Mouse (Mus musculus): ENCODE measurements around the gene Pkn3. TPM values are rescaled to one million over a fixed set of nuclear protein-coding genes. Genes with fewer than 3 reads are reported as not detected.

Pkn3 gene
- polyA plus RNA-seq, 1 experiment: 0.09 TPM

GRCm38 (mm10) chr2:30108260-30108659, 30.8 kb downstream of the Pkn3 start:
- peaks cover 37% of the 10 kb centered on the region for H3K4me1 ChIP-seq (ENCODE audit: control insufficient read depth)
- H3K4me3 ChIP-seq (replicated peaks): no peak overlapping the region
- no peak for TF ChIP-seq GATA1 (IDR thresholded peaks at IDR 0.05; ENCODE audit: low read length)
- no peak for TF ChIP-seq TAL1 (IDR thresholded peaks at IDR 0.05; ENCODE audit: low read length)
- no peaks in the 10 kb centered on the region for H3K27me3 ChIP-seq (ENCODE audit: control insufficient read depth)
- no peaks in the 10 kb centered on the region for H3K9me3 ChIP-seq (ENCODE audit: control insufficient read depth, low read length)
- H3K36me3 ChIP-seq (ENCODE audit: control insufficient read depth): peaks cover 69% of the 10 kb centered on the region

- TF ChIP-seq TAL1 (IDR thresholded peaks at IDR 0.05; ENCODE audit: low read length): peak; percentile 22; the same call in 1 of the 3 replicates
- no peak for TF ChIP-seq GATA1 (IDR thresholded peaks at IDR 0.05; ENCODE audit: low read length)
- Histone ChIP-seq H3K4me1 (ENCODE audit: control insufficient read depth) (peaks cover 38% of the 10 kb centered on the region), H3K36me3 (ENCODE audit: control insufficient read depth) (peaks cover 58% of the 10 kb centered on the region), H3K4me3 (replicated peaks) (no peak overlapping the region), H3K9me3 (ENCODE audit: control insufficient read depth, low read length) (no peaks in the 10 kb centered on the region), H3K27me3 (ENCODE audit: control insufficient read depth) (no peaks in the 10 kb centered on the region)
These were observed 34.0 kb downstream of the Pkn3 start for GRCm38 (mm10) chr2:30111500-30111899.

DNA sequence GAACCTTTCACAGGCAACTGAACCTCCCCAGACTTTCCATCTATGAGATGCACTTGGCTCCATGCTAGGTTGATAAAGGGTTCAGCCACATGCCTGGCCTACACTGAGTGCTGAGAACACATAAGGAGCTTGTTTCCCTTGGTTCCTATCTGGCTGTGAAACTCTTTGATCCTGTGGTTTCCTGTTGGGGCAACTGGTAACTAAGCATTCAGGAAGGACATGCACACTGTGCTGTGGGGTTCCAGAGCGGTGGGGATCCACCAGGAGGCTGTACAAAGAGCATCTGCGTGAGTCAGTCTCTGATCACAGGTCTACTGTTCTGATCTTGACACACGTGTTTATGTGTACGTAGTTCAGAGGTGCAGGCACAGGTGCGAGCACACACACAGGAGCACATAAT, 35.1 kb downstream of the Pkn3 start:
- Histone ChIP-seq H3K36me3 (ENCODE audit: control insufficient read depth) (peaks cover 50% of the 10 kb centered on the region), H3K4me1 (ENCODE audit: control insufficient read depth) (peaks cover 39% of the 10 kb centered on the region), H3K4me3 (replicated peaks) (no peak overlapping the region), H3K9me3 (ENCODE audit: control insufficient read depth, low read length) (no peaks in the 10 kb centered on the region), H3K27me3 (ENCODE audit: control insufficient read depth) (no peaks in the 10 kb centered on the region)
- TF ChIP-seq GATA1 (IDR thresholded peaks at IDR 0.05; ENCODE audit: low read length) (no peak), TAL1 (IDR thresholded peaks at IDR 0.05; ENCODE audit: low read length) (no peak)

DNA sequence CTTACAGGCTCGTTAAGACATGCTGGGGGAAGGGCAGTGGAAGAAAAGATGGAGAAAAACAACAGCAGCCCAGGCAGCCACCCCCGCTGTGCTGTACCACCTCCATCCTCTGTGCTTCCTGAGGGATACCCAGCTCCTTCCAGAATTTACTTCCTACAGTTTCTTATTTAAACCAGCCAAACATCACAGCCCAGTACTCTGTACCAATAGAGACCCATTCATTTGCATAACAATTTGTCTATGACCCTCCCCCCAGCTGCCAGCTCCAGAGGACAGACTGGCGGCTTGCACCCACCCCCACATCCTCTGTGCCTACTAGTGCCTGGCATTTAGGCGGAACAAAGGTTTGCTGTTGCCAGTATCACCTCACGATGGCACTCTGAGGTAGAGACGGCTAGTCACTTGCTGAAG, 42.2 kb downstream of the Pkn3 start:
- Histone ChIP-seq H3K36me3 (ENCODE audit: control insufficient read depth) (peaks cover 18% of the 10 kb centered on the region), H3K9me3 (ENCODE audit: control insufficient read depth, low read length) (no peaks in the 10 kb centered on the region), H3K27me3 (ENCODE audit: control insufficient read depth) (no peaks in the 10 kb centered on the region), H3K4me3 (replicated peaks) (no peak overlapping the region), H3K4me1 (ENCODE audit: control insufficient read depth) (peaks cover 22% of the 10 kb centered on the region)
- no peak for TF ChIP-seq TAL1 (IDR thresholded peaks at IDR 0.05; ENCODE audit: low read length)

DNA sequence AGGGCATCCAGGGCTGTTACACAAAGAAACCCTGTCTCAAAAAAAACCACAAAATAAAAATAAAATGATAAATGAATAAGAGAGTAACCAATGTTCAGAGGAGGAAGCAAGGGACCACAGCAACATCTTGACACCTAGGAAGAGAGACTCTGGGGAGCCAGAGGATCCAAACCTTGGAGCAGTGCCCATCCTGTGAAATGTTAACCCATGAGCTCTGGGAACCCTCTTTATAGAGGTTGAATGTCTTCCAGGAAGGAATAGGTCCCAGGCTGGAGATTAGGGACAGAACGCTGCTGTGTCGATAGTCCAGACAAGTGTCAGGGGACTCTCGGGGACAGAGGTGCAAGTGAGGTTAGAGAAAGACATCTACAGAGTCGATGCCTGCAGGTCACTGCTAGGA, 42.8 kb downstream of the Pkn3 start:
- TF ChIP-seq GATA1 (IDR thresholded peaks at IDR 0.05; ENCODE audit: low read length) (no peak), TAL1 (IDR thresholded peaks at IDR 0.05; ENCODE audit: low read length) (no peak)
- Histone ChIP-seq H3K4me1 (ENCODE audit: control insufficient read depth) (peaks cover 28% of the 10 kb centered on the region), H3K4me3 (replicated peaks) (no peak overlapping the region), H3K36me3 (ENCODE audit: control insufficient read depth) (peaks cover 16% of the 10 kb centered on the region), H3K27me3 (ENCODE audit: control insufficient read depth) (no peaks in the 10 kb centered on the region), H3K9me3 (ENCODE audit: control insufficient read depth, low read length) (no peaks in the 10 kb centered on the region)

- H3K4me1 ChIP-seq (ENCODE audit: control insufficient read depth): peaks cover 29% of the 10 kb centered on the region
- H3K4me3 ChIP-seq (replicated peaks): no peak overlapping the region
- no peak for TF ChIP-seq TAL1 (IDR thresholded peaks at IDR 0.05; ENCODE audit: low read length)
- H3K9me3 ChIP-seq (ENCODE audit: control insufficient read depth, low read length): no peaks in the 10 kb centered on the region
- H3K27me3 ChIP-seq (ENCODE audit: control insufficient read depth): no peaks in the 10 kb centered on the region
- H3K36me3 ChIP-seq (ENCODE audit: control insufficient read depth): peaks cover 16% of the 10 kb centered on the region
These were observed 45.3 kb downstream of the Pkn3 start for GRCm38 (mm10) chr2:30122766-30123165.

DNA sequence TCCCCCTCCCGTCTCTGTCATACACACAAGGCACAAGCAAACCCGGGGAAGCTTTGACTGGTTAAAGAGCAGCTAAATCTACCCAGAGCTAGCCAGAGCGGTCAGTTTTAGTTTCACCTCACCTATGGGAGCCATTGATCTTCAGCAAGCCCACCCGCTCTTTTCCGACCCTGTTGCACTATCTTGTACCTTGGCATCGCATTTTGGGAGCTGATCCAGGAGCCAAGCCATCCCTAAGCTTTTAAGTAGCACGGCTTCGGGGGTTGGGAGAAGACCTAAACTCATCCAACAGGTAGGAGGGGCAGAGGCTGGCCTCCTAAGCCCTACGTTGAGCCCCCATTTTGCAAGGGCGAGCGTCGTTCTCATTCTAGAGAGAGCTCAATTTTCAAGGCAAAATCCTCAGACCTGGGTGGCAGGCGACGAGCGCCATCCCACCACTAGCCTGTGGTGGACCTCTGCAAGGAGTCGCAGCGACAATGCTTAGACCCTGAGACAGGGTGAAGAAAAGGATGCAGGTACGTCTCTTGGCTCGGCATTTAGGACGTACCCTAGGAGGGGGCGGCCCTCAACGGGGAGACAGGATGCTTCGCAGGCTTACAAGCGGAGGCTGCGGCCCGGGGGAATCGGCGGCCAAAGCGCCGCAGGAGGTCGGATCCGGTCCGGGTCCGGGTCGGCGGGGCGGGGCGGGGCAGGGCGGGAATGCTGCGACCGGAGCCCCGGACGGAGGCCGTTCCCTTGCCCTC, 46.4 kb downstream of the Pkn3 start:
- Histone ChIP-seq H3K36me3 (ENCODE audit: control insufficient read depth) (peaks cover 16% of the 10 kb centered on the region), H3K4me1 (ENCODE audit: control insufficient read depth) (peaks cover 29% of the 10 kb centered on the region)
- TF ChIP-seq TAL1 (IDR thresholded peaks at IDR 0.05; ENCODE audit: low read length) (no peak), GATA1 (IDR thresholded peaks at IDR 0.05; ENCODE audit: low read length) (no peak)

GRCm38 (mm10) chr2:30124472-30125274, 47.2 kb downstream of the Pkn3 start, which contains the start of gene Zer1:
Gene Zer1 (minus strand): TSS chr2:30124585.
- no peak for TF ChIP-seq GATA1 (IDR thresholded peaks at IDR 0.05; ENCODE audit: low read length)
- TF ChIP-seq TAL1 (IDR thresholded peaks at IDR 0.05; ENCODE audit: low read length): no peak
- Histone ChIP-seq H3K9me3 (ENCODE audit: control insufficient read depth, low read length) (no peaks in the 10 kb centered on the region), H3K27me3 (ENCODE audit: control insufficient read depth) (no peaks in the 10 kb centered on the region), H3K36me3 (ENCODE audit: control insufficient read depth) (peaks cover 16% of the 10 kb centered on the region), H3K4me1 (ENCODE audit: control insufficient read depth) (peaks cover 31% of the 10 kb centered on the region), H3K4me3 (replicated peaks) (peak within 1 kb of the TSS; percentile 78)

More for the DNA sequence above, 46.4 kb downstream of the Pkn3 start:
- Histone ChIP-seq H3K9me3 (ENCODE audit: control insufficient read depth, low read length) (no peaks in the 10 kb centered on the region), H3K27me3 (ENCODE audit: control insufficient read depth) (no peaks in the 10 kb centered on the region), H3K4me3 (replicated peaks) (peak overlapping the region; percentile 78)

DNA sequence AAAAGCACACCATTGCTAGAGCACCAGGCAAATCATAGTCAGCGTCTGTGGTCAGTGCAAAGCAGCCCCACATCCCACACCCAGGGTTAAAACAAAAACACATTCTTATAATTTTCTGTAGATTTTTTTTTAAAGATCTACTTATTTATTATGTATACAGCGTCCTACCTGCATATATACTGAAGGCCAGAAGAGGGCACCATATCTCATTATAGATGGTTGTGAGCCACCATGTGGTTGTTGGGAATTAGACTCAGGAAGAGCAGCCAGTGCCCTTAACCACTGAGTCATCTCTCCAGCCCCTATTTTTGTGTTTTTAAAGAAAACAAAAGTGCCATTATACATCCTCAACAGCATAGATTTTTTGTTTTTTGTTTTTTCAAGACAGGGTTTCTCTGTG, 51.3 kb downstream of the Pkn3 start:
- Histone ChIP-seq H3K36me3 (ENCODE audit: control insufficient read depth) (no peaks in the 10 kb centered on the region), H3K27me3 (ENCODE audit: control insufficient read depth) (no peaks in the 10 kb centered on the region), H3K9me3 (ENCODE audit: control insufficient read depth, low read length) (no peaks in the 10 kb centered on the region), H3K4me3 (replicated peaks) (no peak overlapping the region), H3K4me1 (ENCODE audit: control insufficient read depth) (peaks cover 32% of the 10 kb centered on the region)
- TF ChIP-seq TAL1 (IDR thresholded peaks at IDR 0.05; ENCODE audit: low read length): no peak
- no peak for TF ChIP-seq GATA1 (IDR thresholded peaks at IDR 0.05; ENCODE audit: low read length)
